Mouse (Mus musculus): ENCODE measurements around the gene Agtpbp1. TPM values are rescaled to one million over a fixed set of nuclear protein-coding genes. Genes with fewer than 3 reads are reported as not detected.
A peak's percentile ranks its signal among the peaks of the same experiment; 100 is the strongest.

The Agtpbp1 gene
- polyA plus RNA-seq, 1 experiment from 2014 or later = 11.3 TPM

- 68% methylated on average over 9 of the region's 9 CpGs for WGBS
- no peak overlapping the region for H3K27ac ChIP-seq (replicated peaks)
- no peaks in the 10 kb centered on the region for H3K9me3 ChIP-seq (replicated peaks)
- DNase-seq (ENCODE audit: low spot score) = no peak
- H3K4me3 ChIP-seq = no peak overlapping the region
- no peaks in the 10 kb centered on the region for H3K4me1 ChIP-seq
- H3K27me3 ChIP-seq (ENCODE audit: low read depth, poor library complexity, severe bottlenecking) = no peaks in the 10 kb centered on the region
- H3K36me3 ChIP-seq = no peaks in the 10 kb centered on the region
Observed at GRCm38 (mm10) chr13:59565945-59566520, 19.0 kb downstream of the Agtpbp1 start.

- DNase-seq (ENCODE audit: low spot score) = no peak
- H3K4me1 ChIP-seq = no peaks in the 10 kb centered on the region
- H3K27me3 ChIP-seq (ENCODE audit: low read depth, poor library complexity, severe bottlenecking) = no peaks in the 10 kb centered on the region
- WGBS = 87% methylated on average over 10 of the region's 10 CpGs
- no peaks in the 10 kb centered on the region for H3K9me3 ChIP-seq (replicated peaks)
- H3K27ac ChIP-seq (replicated peaks) = no peak overlapping the region
- no peak overlapping the region for H3K4me3 ChIP-seq
- H3K36me3 ChIP-seq = no peaks in the 10 kb centered on the region
Observed at GRCm38 (mm10) chr13:59564923-59565322, 20.1 kb downstream of the Agtpbp1 start.

GRCm38 (mm10) chr13:59564505-59564904, 20.5 kb downstream of the Agtpbp1 start:
- Histone ChIP-seq H3K9me3 (replicated peaks) (no peaks in the 10 kb centered on the region), H3K36me3 (no peaks in the 10 kb centered on the region), H3K27ac (replicated peaks) (no peak overlapping the region), H3K27me3 (ENCODE audit: low read depth, poor library complexity, severe bottlenecking) (no peaks in the 10 kb centered on the region), H3K4me3 (no peak overlapping the region), H3K4me1 (no peaks in the 10 kb centered on the region)
- DNase-seq (ENCODE audit: low spot score) = no peak
- 97% methylated on average over 4 of the region's 4 CpGs for WGBS

- H3K4me1 ChIP-seq = peaks cover 5% of the 10 kb centered on the region
- no peak overlapping the region for H3K27ac ChIP-seq (replicated peaks)
- no peak overlapping the region for H3K4me3 ChIP-seq
- no peaks in the 10 kb centered on the region for H3K36me3 ChIP-seq
- H3K27me3 ChIP-seq (ENCODE audit: low read depth, poor library complexity, severe bottlenecking) = peaks cover 4% of the 10 kb centered on the region; the same call in 1 of the 2 replicates
- WGBS = 89% methylated on average over 2 of the region's 2 CpGs
- no peaks in the 10 kb centered on the region for H3K9me3 ChIP-seq (replicated peaks)
- no peak for DNase-seq (ENCODE audit: low spot score)
Observed at GRCm38 (mm10) chr13:59562471-59562870, 22.6 kb downstream of the Agtpbp1 start.

- Histone ChIP-seq H3K27ac (replicated peaks) (no peak overlapping the region), H3K27me3 (ENCODE audit: low read depth, poor library complexity, severe bottlenecking) (peaks cover 12% of the 10 kb centered on the region), H3K4me3 (no peak overlapping the region), H3K4me1 (peaks cover 26% of the 10 kb centered on the region), H3K9me3 (replicated peaks) (no peaks in the 10 kb centered on the region), H3K36me3 (no peaks in the 10 kb centered on the region)
- WGBS = 92% methylated on average over 5 of the region's 5 CpGs
- DNase-seq (ENCODE audit: low spot score) = no peak
Observed at GRCm38 (mm10) chr13:59558776-59559175, 26.3 kb downstream of the Agtpbp1 start.

- under 1% methylated on average over 42 of the region's 73 CpGs for WGBS
- DNase-seq (ENCODE audit: low spot score) = peak; percentile 91
- peak overlapping the region; percentile 88 for H3K4me3 ChIP-seq
- H3K36me3 ChIP-seq = no peaks in the 10 kb centered on the region
- peaks cover 12% of the 10 kb centered on the region for H3K27me3 ChIP-seq (ENCODE audit: low read depth, poor library complexity, severe bottlenecking)
- H3K4me1 ChIP-seq = peaks cover 26% of the 10 kb centered on the region
- peak overlapping the region; percentile 86 for H3K27ac ChIP-seq (replicated peaks)
- no peaks in the 10 kb centered on the region for H3K9me3 ChIP-seq (replicated peaks)
Observed at GRCm38 (mm10) chr13:59557185-59557985, 27.6 kb downstream of the Agtpbp1 start.

- no peaks in the 10 kb centered on the region for H3K36me3 ChIP-seq
- DNase-seq (ENCODE audit: low spot score) = peak; percentile 69
- under 1% methylated on average over 38 of the region's 45 CpGs for WGBS
- peak overlapping the region; percentile 86 for H3K27ac ChIP-seq (replicated peaks)
- peaks cover 26% of the 10 kb centered on the region for H3K4me1 ChIP-seq
- peak overlapping the region; percentile 88 for H3K4me3 ChIP-seq
- peaks cover 12% of the 10 kb centered on the region for H3K27me3 ChIP-seq (ENCODE audit: low read depth, poor library complexity, severe bottlenecking)
- no peaks in the 10 kb centered on the region for H3K9me3 ChIP-seq (replicated peaks)
Observed at GRCm38 (mm10) chr13:59556670-59557069, 28.4 kb downstream of the Agtpbp1 start.

- Histone ChIP-seq H3K36me3 (no peaks in the 10 kb centered on the region), H3K27ac (replicated peaks) (no peak overlapping the region), H3K4me3 (peak overlapping the region; percentile 88; the same call in 1 of the 2 replicates), H3K9me3 (replicated peaks) (no peaks in the 10 kb centered on the region), H3K27me3 (ENCODE audit: low read depth, poor library complexity, severe bottlenecking) (peaks cover 12% of the 10 kb centered on the region), H3K4me1 (peaks cover 26% of the 10 kb centered on the region)
- DNase-seq (ENCODE audit: low spot score) = no peak
- WGBS = 86% methylated on average over 8 of the region's 8 CpGs
Observed at GRCm38 (mm10) chr13:59555613-59556192, 29.3 kb downstream of the Agtpbp1 start.

- Histone ChIP-seq H3K4me3 (no peak overlapping the region), H3K27me3 (ENCODE audit: low read depth, poor library complexity, severe bottlenecking) (peaks cover 12% of the 10 kb centered on the region), H3K4me1 (peaks cover 26% of the 10 kb centered on the region), H3K27ac (replicated peaks) (no peak overlapping the region), H3K36me3 (no peaks in the 10 kb centered on the region), H3K9me3 (replicated peaks) (no peaks in the 10 kb centered on the region)
- DNase-seq (ENCODE audit: low spot score) = no peak
- WGBS = 82% methylated on average over 17 of the region's 17 CpGs
Observed at GRCm38 (mm10) chr13:59554772-59555505, 30.1 kb downstream of the Agtpbp1 start.

GRCm38 (mm10) chr13:59552751-59553150, 32.3 kb downstream of the Agtpbp1 start:
- Histone ChIP-seq H3K27me3 (ENCODE audit: low read depth, poor library complexity, severe bottlenecking) (peaks cover 8% of the 10 kb centered on the region), H3K4me1 (peaks cover 24% of the 10 kb centered on the region), H3K9me3 (replicated peaks) (no peaks in the 10 kb centered on the region), H3K27ac (replicated peaks) (no peak overlapping the region), H3K4me3 (no peak overlapping the region), H3K36me3 (no peaks in the 10 kb centered on the region)
- whole genome bisulfite sequencing = 83% methylated on average over 2 of the region's 2 CpGs
- no peak for DNase-seq (ENCODE audit: low spot score)

- WGBS = 94% methylated on average over 5 of the region's 5 CpGs
Observed at GRCm38 (mm10) chr13:59552286-59552685, 32.7 kb downstream of the Agtpbp1 start.

GRCm38 (mm10) chr13:59549318-59549798, 35.7 kb downstream of the Agtpbp1 start:
- Histone ChIP-seq H3K9me3 (replicated peaks) (no peaks in the 10 kb centered on the region), H3K4me3 (no peak overlapping the region), H3K27ac (replicated peaks) (no peak overlapping the region), H3K36me3 (no peaks in the 10 kb centered on the region), H3K4me1 (0 out of 2 replicates have a peak, but pooled peaks cover 5% of the 10 kb centered on the region), H3K27me3 (ENCODE audit: low read depth, poor library complexity, severe bottlenecking) (no peaks in the 10 kb centered on the region)
- WGBS = 56% methylated on average over 1 of the region's 1 CpGs
- DNase-seq (ENCODE audit: low spot score) = no peak

More at GRCm38 (mm10) chr13:59552286-59552685, 32.7 kb downstream of the Agtpbp1 start:
- peaks cover 8% of the 10 kb centered on the region for H3K27me3 ChIP-seq (ENCODE audit: low read depth, poor library complexity, severe bottlenecking)
- no peak for DNase-seq (ENCODE audit: low spot score)
- H3K27ac ChIP-seq (replicated peaks) = no peak overlapping the region
- no peaks in the 10 kb centered on the region for H3K36me3 ChIP-seq
- H3K4me1 ChIP-seq = peaks cover 20% of the 10 kb centered on the region
- H3K9me3 ChIP-seq (replicated peaks) = no peaks in the 10 kb centered on the region
- H3K4me3 ChIP-seq = no peak overlapping the region

Data from midbrain, embryonic 10.5 days (tissue).